Mouse (Mus musculus): ENCODE results near the gene Akt2.

Gene Akt2

GRCm38 (mm10) chr7:27657824-27658395 lies 66.6 kb downstream of the Akt2 start:
- in situ Hi-C loops (cut with MboI, MseI): no loop called here

GRCm38 (mm10) chr7:27658712-27659663 lies 67.6 kb downstream of the Akt2 start:
- in situ Hi-C loops (cut with MboI, MseI): no loop called here

- in situ Hi-C loops (cut with MboI, MseI): no loop called here
Observed at GRCm38 (mm10) chr7:27662038-27662437, 70.7 kb downstream of the Akt2 start.

- in situ Hi-C loops (cut with MboI, MseI): no loop called here
Observed at GRCm38 (mm10) chr7:27673064-27673574, 81.8 kb downstream of the Akt2 start.

- in situ Hi-C loops (cut with MboI, MseI): no loop called here
Observed at GRCm38 (mm10) chr7:27673575-27674131, 82.3 kb downstream of the Akt2 start.

GRCm38 (mm10) chr7:27674195-27674521 lies 82.8 kb downstream of the Akt2 start:
- in situ Hi-C loops (cut with MboI, MseI): no loop called here

- in situ Hi-C loops (cut with MboI, MseI): no loop called here
Observed at GRCm38 (mm10) chr7:27674522-27675221, 83.3 kb downstream of the Akt2 start, which contains the start of gene Map3k10. Gene Map3k10 (minus strand): TSS chr7:27674598.

GRCm38 (mm10) chr7:27675222-27675612 lies 83.9 kb downstream of the Akt2 start:
- in situ Hi-C loops (cut with MboI, MseI): no loop called here

- in situ Hi-C loops (cut with MboI, MseI): loop anchor here (10.0 kb wide), 1 partner anchor 122 kb away; the partner anchor contains the start of gene Zfp626
Observed at GRCm38 (mm10) chr7:27683218-27683617, 91.9 kb downstream of the Akt2 start.

- in situ Hi-C loops (cut with MboI, MseI): loop anchor here (10.0 kb wide), 1 partner anchor 120 kb away; the partner anchor contains the start of gene Zfp626
Observed at GRCm38 (mm10) chr7:27685220-27685619, 93.9 kb downstream of the Akt2 start.

GRCm38 (mm10) chr7:27685681-27686080 lies 94.3 kb downstream of the Akt2 start:
- in situ Hi-C loops (cut with MboI, MseI): loop anchor here (10.0 kb wide), 1 partner anchor 119 kb away; the partner anchor contains the start of gene Zfp626

GRCm38 (mm10) chr7:27687043-27687442 lies 95.7 kb downstream of the Akt2 start:
- in situ Hi-C loops (cut with MboI, MseI): loop anchor here (10.0 kb wide), 1 partner anchor 118 kb away; the partner anchor contains the start of gene Zfp626

- in situ Hi-C loops (cut with MboI, MseI): loop anchor here (10.0 kb wide), 1 partner anchor 117 kb away; the partner anchor contains the start of gene Zfp626
Observed at GRCm38 (mm10) chr7:27687836-27688235, 96.5 kb downstream of the Akt2 start.

- in situ Hi-C loops (cut with MboI, MseI): loop anchor here (10.0 kb wide), 1 partner anchor 116 kb away; the partner anchor contains the start of gene Zfp626
Observed at GRCm38 (mm10) chr7:27688246-27688788, 97.0 kb downstream of the Akt2 start.

- in situ Hi-C loops (cut with MboI, MseI): loop anchor here (10.0 kb wide), 1 partner anchor 116 kb away; the partner anchor contains the start of gene Zfp626
Observed at GRCm38 (mm10) chr7:27688815-27689612, 97.7 kb downstream of the Akt2 start, which contains the start of gene Zfp607b. Gene Zfp607b (plus strand): TSS chr7:27689340.

Data from T-helper 2 cell (primary cell).